Mouse (Mus musculus): ENCODE measurements around the gene Ncf1. TPM values are rescaled to one million over a fixed set of nuclear protein-coding genes. Genes with fewer than 3 reads are reported as not detected.

Gene Ncf1
- polyA plus RNA-seq, 1 experiment from 2014 or later = 2.8 TPM

DNA sequence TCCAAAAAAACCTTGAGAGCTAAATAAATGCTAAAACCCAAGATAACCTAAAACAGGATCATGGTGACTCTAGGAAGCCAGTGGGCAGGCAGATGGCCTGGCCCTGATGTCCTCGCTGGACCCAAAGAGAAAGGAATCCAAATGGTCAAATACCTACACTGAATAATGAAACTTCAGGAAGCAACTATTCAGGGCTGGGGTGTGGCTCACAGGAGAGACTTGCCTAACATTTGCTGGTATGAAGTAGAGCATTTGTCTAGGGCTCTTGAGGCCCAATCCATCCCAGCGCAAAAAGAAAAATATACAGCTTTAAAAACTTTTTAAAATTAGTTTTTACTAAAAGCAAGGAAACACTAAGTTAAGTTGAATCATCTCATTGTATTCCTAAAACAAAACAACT is 29.5 kb upstream of the Ncf1 start:
- Histone ChIP-seq H3K36me3 (peaks cover 98% of the 10 kb centered on the region), H3K4me3 (no peak overlapping the region), H3K27ac (no peak overlapping the region), H3K9ac (no peak overlapping the region), H3K9me3 (no peaks in the 10 kb centered on the region), H3K27me3 (no peaks in the 10 kb centered on the region), H3K4me2 (replicated peaks) (no peak overlapping the region), H3K4me1 (no peaks in the 10 kb centered on the region)
- ATAC-seq (ENCODE audit: low FRiP score, low read depth) = no peak
- WGBS = 94% methylated on average over 2 of the region's 2 CpGs

- Histone ChIP-seq H3K27me3 (no peaks in the 10 kb centered on the region), H3K9me3 (no peaks in the 10 kb centered on the region), H3K4me2 (replicated peaks) (no peak overlapping the region), H3K36me3 (peaks cover 98% of the 10 kb centered on the region), H3K27ac (no peak overlapping the region), H3K4me1 (no peaks in the 10 kb centered on the region), H3K9ac (no peak overlapping the region), H3K4me3 (no peak overlapping the region)
- WGBS = 89% methylated on average over 4 of the region's 4 CpGs
- no peak for ATAC-seq (ENCODE audit: low FRiP score, low read depth)
Measured at GRCm38 (mm10) chr5:134258395-134258794, 29.0 kb upstream of the Ncf1 start.

- H3K4me2 ChIP-seq (replicated peaks) = no peak overlapping the region
- WGBS = 91% methylated on average over 13 of the region's 13 CpGs
- peaks cover 98% of the 10 kb centered on the region for H3K36me3 ChIP-seq
- no peak overlapping the region for H3K27ac ChIP-seq
- no peaks in the 10 kb centered on the region for H3K4me1 ChIP-seq
- H3K9me3 ChIP-seq = no peaks in the 10 kb centered on the region
- no peak for ATAC-seq (ENCODE audit: low FRiP score, low read depth)
- H3K27me3 ChIP-seq = no peaks in the 10 kb centered on the region
- no peak overlapping the region for H3K4me3 ChIP-seq
- H3K9ac ChIP-seq = no peak overlapping the region
Measured at GRCm38 (mm10) chr5:134257349-134258031, 28.1 kb upstream of the Ncf1 start.

DNA sequence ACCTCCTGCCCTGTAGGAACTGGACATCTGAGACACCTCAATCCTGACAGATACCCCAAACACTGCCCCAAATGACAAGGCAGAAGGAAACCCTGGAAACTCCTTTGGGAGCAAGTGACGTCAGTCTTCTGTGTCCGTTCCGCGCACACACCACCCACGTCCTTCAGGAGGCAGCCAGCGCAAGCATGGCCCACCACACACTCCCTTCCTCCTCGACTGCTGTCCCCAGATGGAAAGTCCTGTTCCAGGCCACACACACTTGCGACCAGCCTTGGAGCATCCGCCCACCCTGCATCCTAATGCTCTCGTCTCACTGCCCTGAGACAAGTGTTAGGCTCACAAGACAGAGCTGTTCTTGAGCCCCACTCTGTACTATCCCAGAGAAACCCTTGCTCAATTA is 25.9 kb upstream of the Ncf1 start:
- ATAC-seq (ENCODE audit: low FRiP score, low read depth) = no peak
- 90% methylated on average over 10 of the region's 10 CpGs for WGBS

GRCm38 (mm10) chr5:134253806-134254205 is 24.4 kb upstream of the Ncf1 start:
- H3K9me3 ChIP-seq = no peaks in the 10 kb centered on the region
- H3K4me1 ChIP-seq = no peaks in the 10 kb centered on the region
- H3K4me3 ChIP-seq = no peak overlapping the region
- ATAC-seq (ENCODE audit: low FRiP score, low read depth) = no peak
- no peak overlapping the region for H3K4me2 ChIP-seq (replicated peaks)
- H3K9ac ChIP-seq = no peak overlapping the region
- H3K27me3 ChIP-seq = no peaks in the 10 kb centered on the region
- peaks cover 96% of the 10 kb centered on the region for H3K36me3 ChIP-seq
- WGBS = 69% methylated on average over 3 of the region's 3 CpGs
- H3K27ac ChIP-seq = no peak overlapping the region

More for the DNA sequence above, 25.9 kb upstream of the Ncf1 start:
- Histone ChIP-seq H3K4me1 (no peaks in the 10 kb centered on the region), H3K27ac (no peak overlapping the region), H3K36me3 (peaks cover 97% of the 10 kb centered on the region), H3K9me3 (no peaks in the 10 kb centered on the region), H3K4me2 (replicated peaks) (no peak overlapping the region), H3K4me3 (no peak overlapping the region), H3K9ac (no peak overlapping the region), H3K27me3 (no peaks in the 10 kb centered on the region)

GRCm38 (mm10) chr5:134251083-134251482 is 21.7 kb upstream of the Ncf1 start:
- no peak overlapping the region for H3K4me2 ChIP-seq (replicated peaks)
- H3K4me3 ChIP-seq = no peak overlapping the region
- 96% methylated on average over 4 of the region's 4 CpGs for WGBS
- H3K36me3 ChIP-seq = peaks cover 98% of the 10 kb centered on the region
- H3K9ac ChIP-seq = no peak overlapping the region
- no peaks in the 10 kb centered on the region for H3K9me3 ChIP-seq
- no peaks in the 10 kb centered on the region for H3K4me1 ChIP-seq
- no peak overlapping the region for H3K27ac ChIP-seq
- ATAC-seq (ENCODE audit: low FRiP score, low read depth) = no peak
- no peaks in the 10 kb centered on the region for H3K27me3 ChIP-seq

- Histone ChIP-seq H3K27me3 (no peaks in the 10 kb centered on the region), H3K4me3 (no peak overlapping the region), H3K4me1 (no peaks in the 10 kb centered on the region), H3K27ac (no peak overlapping the region), H3K4me2 (replicated peaks) (no peak overlapping the region), H3K9ac (no peak overlapping the region), H3K36me3 (peaks cover 98% of the 10 kb centered on the region), H3K9me3 (no peaks in the 10 kb centered on the region)
- no peak for ATAC-seq (ENCODE audit: low FRiP score, low read depth)
- whole genome bisulfite sequencing = 92% methylated on average over 3 of the region's 3 CpGs
Measured at GRCm38 (mm10) chr5:134250601-134251000, 21.2 kb upstream of the Ncf1 start.

DNA sequence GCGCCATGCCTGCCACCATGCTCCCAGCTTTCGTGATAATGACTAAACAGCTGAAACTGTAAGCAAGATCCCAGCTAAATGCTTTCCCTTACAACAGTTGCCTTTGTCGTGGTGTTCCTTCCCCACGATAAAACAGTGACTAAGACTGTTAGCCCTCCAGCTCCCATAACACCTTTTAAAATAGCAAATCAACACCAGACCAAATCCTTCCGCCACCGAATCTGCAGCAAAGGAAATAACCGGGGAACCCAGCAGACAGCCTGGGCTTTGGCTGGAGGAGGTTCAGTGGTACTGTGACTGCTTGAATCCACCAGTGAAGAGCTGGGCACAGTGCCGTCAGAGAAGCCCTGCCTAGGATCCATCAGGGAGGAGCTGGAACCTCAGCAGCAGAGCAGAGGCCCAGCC is 19.8 kb upstream of the Ncf1 start:
- Histone ChIP-seq H3K27ac (no peak overlapping the region), H3K36me3 (peaks cover 98% of the 10 kb centered on the region), H3K27me3 (no peaks in the 10 kb centered on the region), H3K4me2 (replicated peaks) (no peak overlapping the region), H3K4me3 (no peak overlapping the region), H3K4me1 (no peaks in the 10 kb centered on the region), H3K9ac (no peak overlapping the region), H3K9me3 (no peaks in the 10 kb centered on the region)
- 76% methylated on average over 8 of the region's 8 CpGs for WGBS
- no peak for ATAC-seq (ENCODE audit: low FRiP score, low read depth)

DNA sequence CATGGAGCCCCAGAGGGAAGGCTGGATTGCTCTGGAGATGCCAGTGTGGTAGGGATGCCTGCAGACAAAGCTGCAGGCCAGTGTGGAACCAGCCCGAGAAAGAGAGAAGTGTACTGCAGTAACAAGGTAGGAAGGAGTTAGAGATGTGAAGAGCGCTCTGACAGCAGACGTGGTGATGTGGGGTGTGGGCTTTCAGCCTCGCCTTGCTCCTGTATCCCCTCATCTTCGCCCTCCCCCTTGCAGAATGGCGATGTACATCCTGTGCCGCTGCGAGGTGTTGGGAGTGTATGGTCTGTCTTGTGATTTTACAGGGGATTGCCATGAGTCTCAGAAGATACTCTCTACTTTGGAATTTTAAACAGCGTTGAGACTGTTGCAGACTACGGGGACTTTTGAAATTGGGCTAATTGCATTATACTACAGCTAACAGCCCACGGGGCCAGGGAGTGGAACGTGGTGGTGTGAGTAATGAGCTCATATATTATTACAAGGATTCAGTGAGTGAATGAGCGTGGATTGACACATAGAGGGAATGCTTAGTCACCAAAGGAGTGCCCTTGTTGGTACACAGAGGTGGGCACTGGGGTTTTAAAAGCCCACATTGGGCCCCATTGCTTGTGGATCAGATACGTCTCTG is 19.3 kb upstream of the Ncf1 start:
- no peak for ATAC-seq (ENCODE audit: low FRiP score, low read depth)
- H3K27me3 ChIP-seq = no peaks in the 10 kb centered on the region
- H3K9me3 ChIP-seq = no peaks in the 10 kb centered on the region
- WGBS = 89% methylated on average over 14 of the region's 14 CpGs
- H3K9ac ChIP-seq = no peak overlapping the region
- no peak overlapping the region for H3K4me2 ChIP-seq (replicated peaks)
- no peaks in the 10 kb centered on the region for H3K4me1 ChIP-seq
- H3K4me3 ChIP-seq = no peak overlapping the region
- H3K27ac ChIP-seq = no peak overlapping the region
- peaks cover 98% of the 10 kb centered on the region for H3K36me3 ChIP-seq

GRCm38 (mm10) chr5:134246146-134246545 is 16.7 kb upstream of the Ncf1 start:
- 90% methylated on average over 5 of the region's 5 CpGs for WGBS
- Histone ChIP-seq H3K9me3 (no peaks in the 10 kb centered on the region), H3K27me3 (no peaks in the 10 kb centered on the region), H3K4me2 (replicated peaks) (no peak overlapping the region), H3K4me3 (no peak overlapping the region), H3K36me3 (peaks cover 98% of the 10 kb centered on the region), H3K9ac (no peak overlapping the region), H3K4me1 (no peaks in the 10 kb centered on the region), H3K27ac (no peak overlapping the region)
- no peak for ATAC-seq (ENCODE audit: low FRiP score, low read depth)

GRCm38 (mm10) chr5:134244890-134245289 is 15.5 kb upstream of the Ncf1 start:
- Histone ChIP-seq H3K27me3 (no peaks in the 10 kb centered on the region), H3K4me1 (no peaks in the 10 kb centered on the region), H3K27ac (no peak overlapping the region), H3K4me2 (replicated peaks) (no peak overlapping the region), H3K9me3 (no peaks in the 10 kb centered on the region), H3K4me3 (no peak overlapping the region), H3K36me3 (peaks cover 100% of the 10 kb centered on the region), H3K9ac (no peak overlapping the region)
- WGBS = 95% methylated on average over 5 of the region's 5 CpGs
- ATAC-seq (ENCODE audit: low FRiP score, low read depth) = no peak

- no peaks in the 10 kb centered on the region for H3K9me3 ChIP-seq
- WGBS = 94% methylated on average over 26 of the region's 26 CpGs
- no peak overlapping the region for H3K27ac ChIP-seq
- ATAC-seq (ENCODE audit: low FRiP score, low read depth) = no peak
- no peak overlapping the region for H3K4me3 ChIP-seq
- no peak overlapping the region for H3K4me2 ChIP-seq (replicated peaks)
- no peak overlapping the region for H3K9ac ChIP-seq
- no peaks in the 10 kb centered on the region for H3K4me1 ChIP-seq
- no peaks in the 10 kb centered on the region for H3K27me3 ChIP-seq
- peaks cover 100% of the 10 kb centered on the region for H3K36me3 ChIP-seq
Measured at GRCm38 (mm10) chr5:134243661-134244436, 14.4 kb upstream of the Ncf1 start.

Data from limb, embryonic 13.5 days (tissue).